Mouse (Mus musculus): Measurements from ENCODE around the gene Mapk7.

Gene Mapk7

GRCm38 (mm10) chr11:61465422-61465821, 28.8 kb downstream of the Mapk7 start:
- no peak for DNase-seq (ENCODE audit: low spot score in 2 of 2)

GRCm38 (mm10) chr11:61464071-61464470, 30.1 kb downstream of the Mapk7 start:
- DNase-seq (ENCODE audit: low spot score in 2 of 2), result no peak

DNA sequence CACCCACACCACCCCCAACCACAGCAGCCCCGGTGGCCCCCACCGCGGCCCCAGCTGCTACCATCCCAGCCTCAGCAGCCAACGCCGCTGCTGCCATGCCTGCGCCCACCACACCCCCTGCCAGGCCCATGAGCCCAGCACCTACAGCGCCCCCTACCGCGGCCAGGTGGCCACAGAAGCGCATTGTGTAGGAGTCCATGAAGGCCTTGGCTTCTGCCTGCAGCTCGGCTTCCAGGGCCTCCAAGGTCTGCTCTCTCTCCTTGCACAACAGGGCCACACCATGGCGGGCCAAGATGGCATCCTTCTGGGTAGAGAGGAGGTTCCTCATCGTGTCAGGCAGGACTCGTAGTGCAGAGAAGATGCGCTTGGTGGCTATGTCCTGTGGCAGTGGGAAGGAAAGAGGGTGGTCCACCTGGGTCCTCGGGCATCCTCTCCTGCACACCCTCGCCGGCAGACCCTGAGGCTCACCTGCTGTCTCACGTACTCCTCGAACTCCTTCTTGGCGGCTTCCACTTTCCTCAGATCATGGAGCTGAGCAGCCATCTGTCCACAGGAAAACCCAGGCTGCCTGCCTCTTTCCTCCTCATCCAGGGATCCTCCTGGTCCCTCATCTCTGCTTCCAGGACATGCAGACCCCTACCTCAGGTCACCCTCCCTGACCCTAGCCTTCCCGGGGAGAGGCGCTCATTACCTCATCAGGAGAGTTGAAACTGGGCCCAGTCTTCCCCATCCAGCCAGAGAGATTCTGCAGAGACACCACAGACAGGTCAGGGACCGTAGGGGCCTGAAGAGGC, 44.5 kb downstream of the Mapk7 start:
- DNase-seq (ENCODE audit: low spot score in 2 of 2), result peak in 1 of 2 experiments; percentile 23

GRCm38 (mm10) chr11:61448599-61449225, 45.5 kb downstream of the Mapk7 start:
- DNase-seq (ENCODE audit: low spot score in 2 of 2), result peak in 1 of 2 experiments; percentile 10

DNA sequence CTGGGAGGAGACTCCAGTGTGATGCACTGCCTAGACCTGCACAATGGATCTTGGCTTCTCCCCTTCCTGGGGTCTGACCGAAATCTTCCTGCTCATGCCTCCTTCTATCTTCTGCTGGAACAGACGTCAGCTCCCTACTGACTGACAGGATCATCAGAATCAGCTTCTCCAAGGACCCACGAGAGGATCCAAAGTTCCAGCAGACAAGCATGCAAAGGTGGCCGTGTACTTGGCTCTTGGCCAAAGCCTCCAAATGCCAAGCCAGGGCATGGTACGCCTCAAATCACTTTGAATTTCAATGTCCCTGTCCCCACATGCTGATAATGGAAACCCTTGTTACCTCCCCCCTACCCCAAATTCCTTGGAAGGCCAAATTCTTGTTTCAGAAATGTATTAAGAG, 46.2 kb downstream of the Mapk7 start:
- DNase-seq (ENCODE audit: low spot score in 2 of 2), result peak in 1 of 2 experiments; percentile 19

DNA sequence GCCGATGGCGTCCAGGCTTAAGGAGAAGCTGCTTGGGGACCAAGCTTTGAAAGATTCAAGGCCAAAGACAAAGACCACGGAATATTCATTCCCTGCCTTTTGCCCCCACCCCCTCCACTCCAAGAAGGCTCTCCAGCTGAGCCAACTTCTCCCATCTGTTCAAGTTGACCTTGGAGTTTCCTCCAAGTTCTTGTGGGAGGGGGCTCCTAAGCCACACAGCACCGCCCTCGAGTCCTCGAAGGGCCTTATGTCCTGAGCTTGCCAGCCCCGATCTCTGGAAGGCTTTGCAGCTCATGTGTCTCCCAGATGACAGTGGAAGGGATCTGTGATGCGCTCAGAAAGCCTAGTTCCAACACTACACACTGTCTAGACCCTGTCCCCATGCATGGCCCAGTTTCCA, 46.9 kb downstream of the Mapk7 start:
- DNase-seq (ENCODE audit: low spot score in 2 of 2), result no peak

DNA sequence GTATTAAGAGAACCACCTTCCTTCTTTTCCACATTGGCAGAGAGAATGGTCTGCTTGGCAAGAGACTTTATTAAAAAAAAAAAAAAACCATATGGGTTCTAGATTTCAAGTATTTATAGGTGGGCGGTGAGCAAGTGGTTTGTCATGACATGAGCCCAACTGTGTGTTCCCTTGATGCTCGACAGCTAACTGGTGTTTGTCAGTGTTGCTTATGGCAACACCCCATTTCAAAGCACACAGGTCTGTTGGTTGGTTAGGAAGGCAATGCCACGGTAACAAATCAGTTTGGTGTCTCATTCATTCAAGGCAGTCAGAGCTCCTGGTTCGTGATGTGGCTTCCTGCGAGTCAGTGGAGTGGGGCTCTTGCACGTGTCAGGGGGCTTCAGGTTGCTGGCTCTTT, 50.4 kb downstream of the Mapk7 start:
- no peak for DNase-seq (ENCODE audit: low spot score in 2 of 2)

DNA sequence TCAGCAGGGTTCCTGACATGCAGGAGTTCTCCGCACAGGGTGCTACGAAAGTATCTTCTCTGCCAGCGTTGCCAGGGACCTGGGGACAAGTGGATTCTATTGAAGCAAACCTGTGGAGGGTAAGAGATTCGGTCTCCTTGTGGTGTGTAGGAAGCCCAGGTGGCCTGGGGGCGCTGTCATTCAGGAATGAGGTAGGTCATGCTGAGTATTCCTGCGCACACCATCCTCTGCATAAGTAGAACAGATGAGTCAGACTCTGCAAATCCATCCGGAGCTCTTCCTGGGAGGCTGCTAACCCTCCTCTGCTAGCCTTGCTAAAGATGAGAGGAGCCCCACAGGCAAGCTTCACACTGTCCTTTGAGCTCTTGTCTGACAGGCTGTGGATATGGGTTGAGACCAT, 52.5 kb downstream of the Mapk7 start:
- DNase-seq (ENCODE audit: low spot score in 2 of 2), result no peak

- DNase-seq (ENCODE audit: low spot score in 2 of 2), result no peak
Observed at GRCm38 (mm10) chr11:61440416-61440815, 53.8 kb downstream of the Mapk7 start.

DNA sequence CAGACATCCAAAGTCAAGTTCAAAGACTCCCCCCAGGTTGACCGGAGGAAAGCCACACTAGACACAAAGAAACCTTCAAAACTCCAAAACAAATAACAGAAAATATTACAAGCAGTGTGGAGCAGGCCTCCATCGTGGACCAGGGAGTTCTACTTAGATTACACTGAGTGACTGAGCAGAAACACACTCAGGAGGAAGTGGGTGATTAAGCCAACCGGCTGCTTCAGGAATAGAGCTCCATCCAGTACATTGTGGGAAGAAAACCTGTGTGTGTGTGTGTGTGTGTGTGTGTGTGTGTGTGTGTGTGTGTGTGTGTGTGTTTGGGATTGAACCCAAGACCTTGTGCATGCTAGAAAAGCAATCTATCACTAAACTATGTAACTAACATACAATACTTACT, 55.0 kb downstream of the Mapk7 start:
- no peak for DNase-seq (ENCODE audit: low spot score in 2 of 2)

Measured in frontal cortex, postnatal 14 days (tissue).